Comparison of ENCODE assay signal across 25 mouse cellular contexts in genomic region chr2:72205869-72206268, GRCm38 (mm10).
A peak's percentile ranks its signal among the peaks of the same experiment; 100 is the strongest.
DNase-seq lines count a peak whose midpoint lies in the region; ATAC-seq lines count a peak whose summit lies in the region.
"Had no signal": no experiment of that assay in that cellular context is flagged by ENCODE, and none has a peak within 500 bp of the region (broad histone marks: within the 10 kb centered on the region; RNA-seq: fewer than 3 reads in every experiment).

No protein-coding gene starts in this region.

- peak; percentile 67 for DNase-seq in heart, adult 11 months
- no peak for DNase-seq in heart, adult 9 months (ENCODE audit: low spot score in 2 of 2)
- peak; percentile 30 for DNase-seq in cerebellum, adult 9-11 months
- DNase-seq in cerebellum, postnatal 36 days: peak; percentile 23 to 26
- DNase-seq in thymus, postnatal 25 days: peak; percentile 67
- DNase-seq in forebrain, embryonic 14.5 days (ENCODE audit: low spot score): no peak
- DNase-seq: adrenal gland, adult 2 months; B cell, adult 2 months; gastrocnemius, adult 2 months; heart, postnatal 14 days; layer of hippocampus, postnatal 36 days; lung, adult 18-20 months; lung, postnatal 36 days; midbrain, embryonic 14.5 days had no signal

- H3K36me3 ChIP-seq in forebrain, embryonic 14.5 days (ENCODE audit: control insufficient read depth, insufficient read depth, low read length): no peaks in the 10 kb centered on the region
- H3K36me3 ChIP-seq in neural tube, embryonic 15.5 days: no peaks in the 10 kb centered on the region
- H3K36me3 ChIP-seq: G1E had no signal

- no peak overlapping the region for H3K4me3 ChIP-seq in forebrain, embryonic 14.5 days (ENCODE audit: low read depth, low read length)
- H3K4me3 ChIP-seq in neural tube, embryonic 15.5 days (replicated peaks): no peak overlapping the region
- H3K4me3 ChIP-seq: gastrocnemius, adult 2 months; megakaryocyte, embryonic 14.5 days; myocyte; neural tube, embryonic 13.5 days had no signal

- H3K4me2 ChIP-seq in forebrain, embryonic 14.5 days (ENCODE audit: low read length): no peak overlapping the region
- no peak overlapping the region for H3K4me2 ChIP-seq in neural tube, embryonic 15.5 days
- H3K4me2 ChIP-seq: heart, embryonic 11.5 days; liver, embryonic 11.5 days; neural tube, embryonic 13.5 days had no signal

- H3K9ac ChIP-seq in forebrain, embryonic 14.5 days (ENCODE audit: low read length): no peak overlapping the region
- H3K9ac ChIP-seq in neural tube, embryonic 15.5 days (replicated peaks): no peak overlapping the region
- H3K9ac ChIP-seq: neural tube, embryonic 13.5 days had no signal

- H3K4me1 ChIP-seq in forebrain, embryonic 14.5 days (ENCODE audit: control insufficient read depth, insufficient read depth, low read length): peaks cover 7% of the 10 kb centered on the region
- H3K4me1 ChIP-seq in neural tube, embryonic 15.5 days: peaks cover 8% of the 10 kb centered on the region

- H3K27ac ChIP-seq in forebrain, embryonic 14.5 days (ENCODE audit: low read depth, low read length): no peak overlapping the region
- no peak overlapping the region for H3K27ac ChIP-seq in neural tube, embryonic 15.5 days (replicated peaks)
- H3K27ac ChIP-seq: gastrocnemius, adult 2 months; hindbrain, postnatal 0 days; neural tube, embryonic 13.5 days had no signal

- H3K27me3 ChIP-seq in forebrain, embryonic 14.5 days (replicated peaks; ENCODE audit: control insufficient read depth, insufficient read depth, low read length): no peaks in the 10 kb centered on the region
- H3K27me3 ChIP-seq in neural tube, embryonic 15.5 days (replicated peaks): 0 out of 2 replicates have a peak, but pooled peaks cover 5% of the 10 kb centered on the region
- H3K27me3 ChIP-seq: CH12.LX, Patski had no signal

- 87% methylated on average over 5 of the region's 5 CpGs for WGBS in forebrain, embryonic 14.5 days
- 88% methylated on average over 5 of the region's 5 CpGs for WGBS in neural tube, embryonic 15.5 days

- H3K9me3 ChIP-seq in forebrain, embryonic 14.5 days (replicated peaks; ENCODE audit: control insufficient read depth, low read length): no peaks in the 10 kb centered on the region
- H3K9me3 ChIP-seq in neural tube, embryonic 15.5 days (replicated peaks): no peaks in the 10 kb centered on the region
- H3K9me3 ChIP-seq: G1E; megakaryocyte, embryonic 14.5 days; neural tube, embryonic 13.5 days had no signal

- ATAC-seq in forebrain, embryonic 14.5 days: no peak
- ATAC-seq in neural tube, embryonic 15.5 days (ENCODE audit: low FRiP score): no peak
- ATAC-seq: hindbrain, postnatal 0 days; intestine, embryonic 16.5 days; Patski had no signal

Comparison
In these comparisons a context has a peak if more than half of its experiments do, and no peak if none do; other contexts are left out.
1. DNase-seq: peak in heart, adult 11 months (single experiment), cerebellum, adult 9-11 months (single experiment), cerebellum, postnatal 36 days (2 of 2) and thymus, postnatal 25 days (single experiment); none in heart, adult 9 months (0 of 2) and forebrain, embryonic 14.5 days (single experiment).